Mouse (Mus musculus) gastrocnemius, postnatal 25 days (tissue): ENCODE results near the gene Napa. TPM values are rescaled to one million over a fixed set of nuclear protein-coding genes. Genes with fewer than 3 reads are reported as not detected.

ENCODE experiments used
- DNase-seq: peaks from one replicate; pipeline ENCODE4 v3.0.0; 2022
- total RNA-seq, 2 experiments: library from RNA; stranded (reverse); gene quantifications; 1 replicate in 1 of 2; 2 replicates in 1 of 2; pipeline ENCODE4 v1.2.3; 2021

Gene Napa
- total RNA-seq, 2 experiments from 2014 or later, result 71.2 to 105 TPM

- DNase-seq, result no peak
Measured at GRCm38 (mm10) chr7:16094592-16094991, 3.7 kb upstream of the Napa start.

GRCm38 (mm10) chr7:16099901-16100300 is 1.6 kb downstream of the Napa start:
- DNase-seq, result no peak

- peak; percentile 30 for DNase-seq
Measured at GRCm38 (mm10) chr7:16101081-16101480, 2.8 kb downstream of the Napa start.

- DNase-seq, result peak; percentile 54
Measured at GRCm38 (mm10) chr7:16101726-16102475, 3.6 kb downstream of the Napa start.

- no peak for DNase-seq
Measured at GRCm38 (mm10) chr7:16102686-16103226, 4.5 kb downstream of the Napa start.

GRCm38 (mm10) chr7:16103760-16104159 is 5.5 kb downstream of the Napa start:
- no peak for DNase-seq

GRCm38 (mm10) chr7:16104611-16105388 is 6.5 kb downstream of the Napa start:
- no peak for DNase-seq

- no peak for DNase-seq
Measured at GRCm38 (mm10) chr7:16108886-16109542, 10.8 kb downstream of the Napa start.

- DNase-seq, result no peak
Measured at GRCm38 (mm10) chr7:16110158-16110557, 11.9 kb downstream of the Napa start.

- no peak for DNase-seq
Measured at GRCm38 (mm10) chr7:16111284-16112090, 13.2 kb downstream of the Napa start.

GRCm38 (mm10) chr7:16116418-16116817 is 18.2 kb downstream of the Napa start:
- DNase-seq, result no peak

- no peak for DNase-seq
Measured at GRCm38 (mm10) chr7:16117100-16117499, 18.8 kb downstream of the Napa start.

GRCm38 (mm10) chr7:16119569-16120261 is 21.5 kb downstream of the Napa start, which contains the start of gene Kptn:
Kptn (plus strand) TSS chr7:16119895.
- peak; percentile 84 for DNase-seq

GRCm38 (mm10) chr7:16120262-16120600 is 22.0 kb downstream of the Napa start:
- DNase-seq, result no peak

- no peak for DNase-seq
Measured at GRCm38 (mm10) chr7:16125829-16126228, 27.6 kb downstream of the Napa start.

- no peak for DNase-seq
Measured at GRCm38 (mm10) chr7:16128344-16128743, 30.1 kb downstream of the Napa start.

GRCm38 (mm10) chr7:16128899-16129298 is 30.6 kb downstream of the Napa start:
- no peak for DNase-seq

GRCm38 (mm10) chr7:16129421-16129845 is 31.2 kb downstream of the Napa start, which contains the start of gene Slc8a2:
Slc8a2 (plus strand) TSS chr7:16129826.
- DNase-seq, result peak; percentile 66

GRCm38 (mm10) chr7:16129846-16130691 is 31.8 kb downstream of the Napa start:
- DNase-seq, result no peak
